Mouse (Mus musculus) testis, adult 10 weeks (tissue): ENCODE measurements around the gene Bmp8b. TPM values are rescaled to one million over a fixed set of nuclear protein-coding genes. Genes with fewer than 3 reads are reported as not detected.

Source experiments
- polyA plus RNA-seq: library from polyadenylated mRNA; stranded (reverse); fragments of 350-450 nt; fragmentation: Illumina TruSeq; extraction: RNeasy Lipid Tissue Mini Kit (QIAGEN cat#74804); gene quantifications from one replicate; pipeline ENCODE4 v1.2.3, GENCODE M21; 2014; ENCODE audit warnings: low read depth, low replicate concordance

The Bmp8b gene
- 1.1 TPM for polyA plus RNA-seq

DNA sequence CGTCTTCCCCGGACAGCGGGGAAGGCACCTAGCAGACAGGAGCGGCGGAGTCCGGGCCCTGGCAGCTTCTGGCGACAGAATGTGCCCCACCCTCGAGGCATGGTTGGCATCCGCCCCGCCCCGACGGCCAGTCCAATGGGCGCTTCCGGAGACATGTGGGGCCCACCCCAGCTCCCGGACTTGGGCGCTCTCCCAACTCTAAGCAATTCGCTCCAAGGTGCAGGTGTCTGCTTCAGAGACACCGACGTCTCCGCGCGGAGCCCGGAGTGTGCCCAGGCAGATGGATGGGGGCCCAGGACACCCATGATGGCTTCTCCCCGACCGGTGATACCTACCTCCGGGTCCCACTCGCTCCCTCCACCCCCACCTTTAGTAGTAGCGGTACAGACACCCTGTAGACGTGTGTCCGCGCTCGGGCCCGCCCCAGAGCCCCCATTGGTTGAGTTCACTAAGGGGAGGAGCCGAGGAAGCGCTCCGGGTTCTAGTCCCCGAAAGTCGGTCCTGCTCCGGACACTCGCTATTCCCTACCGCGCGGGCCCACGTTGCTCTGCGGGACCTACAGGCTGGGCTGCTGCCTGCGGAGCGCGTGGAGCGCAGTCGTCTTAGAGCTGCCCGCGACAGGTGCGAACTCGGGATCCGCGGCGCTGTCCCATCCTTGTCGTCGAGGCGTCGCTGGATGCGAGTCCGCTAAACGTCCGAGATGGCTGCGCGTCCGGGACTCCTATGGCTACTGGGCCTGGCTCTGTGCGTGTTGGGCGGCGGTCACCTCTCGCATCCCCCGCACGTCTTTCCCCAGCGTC is at the start of gene Bmp8b:
Bmp8b (plus strand) TSS at position 515 of the 800 bp plus-strand sequence.

DNA sequence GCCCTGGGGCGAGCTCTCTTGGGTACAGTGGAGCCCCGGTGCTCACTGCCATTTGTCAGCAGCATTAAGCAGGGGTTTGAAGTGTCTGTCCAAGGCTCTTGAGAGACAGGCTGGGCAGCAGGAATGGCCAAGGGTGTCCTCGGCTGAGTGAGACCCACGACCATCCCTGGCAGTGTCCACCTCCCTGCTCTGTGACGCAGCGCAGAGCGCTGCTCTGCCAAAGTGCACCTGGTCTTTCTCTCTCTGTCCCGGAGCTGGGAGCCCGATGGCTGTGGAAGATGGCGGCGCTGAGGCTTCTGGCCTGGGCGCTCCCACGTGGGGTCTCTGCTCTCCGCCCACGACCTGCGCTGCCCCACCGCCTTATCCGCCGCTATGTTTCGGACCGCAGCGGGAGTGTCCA is 11.0 kb downstream of the Bmp8b start, which contains the start of gene Oxct2b:
Oxct2b (plus strand) TSS at position 256 of the 400 bp plus-strand sequence.

DNA sequence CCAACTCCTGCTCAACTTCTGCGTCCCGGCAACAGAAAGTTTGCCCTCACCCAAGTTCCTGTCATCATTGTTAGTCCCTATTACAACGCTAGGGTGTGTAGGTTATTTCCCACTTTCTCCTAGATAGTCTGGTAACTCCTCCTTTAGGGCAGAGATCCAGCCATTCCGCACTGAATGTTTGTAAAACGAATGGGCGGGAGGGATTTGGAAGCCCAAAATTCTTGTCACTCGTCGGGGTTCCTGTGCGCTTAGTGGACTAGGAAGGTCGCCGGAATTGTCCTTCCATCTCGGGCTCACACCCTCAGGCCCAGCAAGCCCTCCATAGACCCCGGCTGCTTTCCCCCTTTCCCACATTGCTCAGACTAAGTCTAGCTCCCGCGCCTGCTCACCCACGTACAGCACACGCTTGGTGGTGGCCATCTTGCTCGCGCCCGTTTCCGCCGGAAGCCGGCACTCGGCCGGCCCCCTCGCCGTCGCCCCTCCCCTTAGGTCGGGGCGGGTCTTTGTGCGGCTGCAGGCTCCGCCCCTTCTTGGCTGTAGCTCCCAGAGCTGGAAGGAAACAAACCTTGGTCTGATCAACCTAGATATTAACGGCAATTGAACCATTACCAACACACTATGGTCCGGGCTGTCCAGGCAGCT is 34.7 kb downstream of the Bmp8b start, which contains the start of gene Ppie:
Ppie (minus strand) TSS at position 439 of the 642 bp plus-strand sequence.

Other genes starting within 250 kb of the Bmp8b start
- 55.2 TPM for gene Cap1, start 219.1 kb upstream of the Bmp8b start, polyA plus RNA-seq
- 0.39 TPM for gene Mfsd2a, start 144.0 kb upstream of the Bmp8b start, polyA plus RNA-seq
- gene Mycl, start 109.5 kb upstream of the Bmp8b start, polyA plus RNA-seq: 0.11 TPM
- 8.9 TPM for gene Trit1, start 88.6 kb upstream of the Bmp8b start, polyA plus RNA-seq
- 7.1 TPM for gene Oxct2b, start 11.1 kb downstream of the Bmp8b start, polyA plus RNA-seq
- gene Ppie, start 34.8 kb downstream of the Bmp8b start, polyA plus RNA-seq: 11.0 TPM
- 4.0 TPM for gene Hpcal4, start 78.1 kb downstream of the Bmp8b start, polyA plus RNA-seq
- gene Nt5c1a, start 96.3 kb downstream of the Bmp8b start, polyA plus RNA-seq: not detected
- 0.48 TPM for gene Heyl, start 128.4 kb downstream of the Bmp8b start, polyA plus RNA-seq
- 4.1 TPM for gene Pabpc4, start 157.2 kb downstream of the Bmp8b start, polyA plus RNA-seq
- gene Oxct2a, start 218.5 kb downstream of the Bmp8b start, polyA plus RNA-seq: 4.8 TPM
- gene Bmp8a, start 238.1 kb downstream of the Bmp8b start, polyA plus RNA-seq: 0.73 TPM